Mouse (Mus musculus) NIH3T3 (cell line): ENCODE measurements at regions not wholly inside any gene's neighbourhood (a gene's known extent, or its start where the extent isn't known, plus 50 kb on each side); places are given as distances from the start of the nearest gene placed in this dataset.
A peak's percentile ranks its signal among the peaks of the same experiment; 100 is the strongest.

Experiments
- DNase-seq: peaks from one replicate; pipeline ENCODE4 v3.0.0-alpha.2; 2012; ENCODE audit warnings: low read depth

- peak; percentile 65 for DNase-seq
These were observed 61.2 kb upstream of the Ptchd3 start for GRCm38 (mm10) chr11:121768824-121769223.

DNA sequence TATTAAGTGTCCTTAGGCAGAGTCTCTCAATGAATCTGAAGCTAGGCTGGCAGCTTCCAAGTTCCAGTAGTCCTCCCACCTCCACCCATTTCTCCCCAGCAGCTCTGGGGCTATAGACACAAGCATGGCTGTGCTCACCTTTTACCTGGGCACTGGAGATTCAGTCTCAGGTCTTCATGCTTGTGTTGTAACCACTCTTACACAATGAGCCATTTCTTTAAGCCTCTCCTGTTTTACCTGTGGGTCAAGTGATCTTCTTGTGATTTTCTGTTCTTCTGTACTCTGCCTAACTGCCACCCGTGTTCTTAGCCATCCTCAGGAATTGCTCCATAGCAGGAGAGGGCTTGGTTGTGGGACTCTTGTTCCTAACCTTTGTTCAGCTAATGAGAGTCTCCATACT, 60.0 kb upstream of the Ptchd3 start:
- no peak for DNase-seq

DNA sequence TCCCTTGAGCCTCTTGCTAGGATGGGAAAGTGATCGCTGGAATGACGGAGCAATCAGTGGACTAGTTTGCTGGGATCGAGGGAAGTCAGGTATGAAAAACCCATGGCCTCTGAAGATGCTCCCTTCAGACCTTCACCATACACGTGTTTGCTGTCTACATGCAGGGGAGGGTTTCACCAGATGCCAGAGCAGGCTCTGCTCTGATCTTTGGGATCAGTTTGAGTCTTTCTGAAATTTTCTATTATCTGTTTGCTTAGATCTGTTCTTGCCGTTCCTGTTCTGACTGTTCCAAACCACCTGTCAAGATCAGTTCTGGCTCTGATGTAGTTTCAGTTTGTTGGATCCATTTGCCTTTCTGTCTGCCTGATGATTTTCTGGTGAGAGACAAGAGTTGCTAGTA, 53.1 kb upstream of the Ptchd3 start:
- DNase-seq = no peak

DNA sequence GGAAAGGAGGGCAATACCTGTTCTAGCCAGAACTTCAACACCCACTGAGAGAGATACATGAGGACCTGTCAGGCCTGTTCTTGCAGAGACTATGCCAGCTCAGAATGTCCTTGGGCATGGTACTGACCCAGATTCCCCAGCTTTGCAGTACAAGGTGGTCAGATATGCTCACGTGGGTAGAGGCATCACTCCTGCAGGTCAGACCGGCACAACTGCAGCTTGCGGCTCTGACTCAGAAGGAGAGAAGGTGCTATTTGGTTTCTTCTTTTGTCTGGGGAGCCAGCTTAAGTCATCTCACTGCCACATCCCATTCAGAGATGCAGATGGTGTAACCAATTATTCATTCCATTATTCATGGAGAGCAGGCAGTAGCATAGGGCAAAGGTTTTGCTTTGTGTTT, 52.5 kb upstream of the Ptchd3 start:
- no peak for DNase-seq
